Mouse (Mus musculus): ENCODE measurements at regions not wholly inside any gene's neighbourhood (a gene's known extent, or its start where the extent isn't known, plus 50 kb on each side); places are given as distances from the start of the nearest gene placed in this dataset.

DNA sequence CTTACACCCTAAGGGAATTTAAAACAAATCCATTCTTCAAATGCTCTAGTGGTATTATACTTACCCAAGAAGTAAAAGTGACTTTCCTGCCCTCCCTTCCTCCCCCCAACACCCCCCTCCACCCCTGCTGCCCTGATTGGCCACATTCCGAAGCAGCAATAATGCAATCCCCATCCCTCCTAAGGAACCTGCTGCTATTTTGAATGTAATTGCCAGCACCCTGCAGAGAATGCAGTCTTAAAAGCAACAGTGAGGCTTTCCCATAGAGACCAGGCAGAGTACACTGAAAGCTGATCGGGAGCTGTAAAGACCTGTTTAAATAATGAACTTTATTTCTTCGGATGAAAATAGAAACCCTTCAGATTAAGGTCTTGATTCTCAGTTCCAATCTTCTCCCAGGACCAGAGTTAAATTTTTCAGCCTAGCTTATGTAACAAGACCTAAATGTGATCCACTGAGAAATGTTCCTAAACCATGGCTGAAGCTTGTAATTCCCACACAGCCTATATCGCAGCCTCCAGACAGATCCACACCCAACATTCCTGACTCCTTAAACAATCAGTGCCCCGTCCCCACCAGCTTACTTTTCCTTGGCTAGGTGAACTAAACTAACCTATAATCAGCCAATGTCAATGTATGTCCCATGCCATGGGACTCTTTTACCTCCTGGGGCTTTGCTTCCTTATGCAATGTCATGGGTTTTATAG, 367.9 kb upstream of the Acvr2a start:
- TF ChIP-seq GATA1 (IDR thresholded peaks at IDR 0.05; ENCODE audit: borderline replicate concordance, low read length) (no peak), FLI1 (IDR thresholded peaks at IDR 0.05; ENCODE audit: low read length) (no peak)
